Mouse (Mus musculus) thymus, adult 18-20 months (tissue): ENCODE results near the gene Gpha2.
A peak's percentile ranks its signal among the peaks of the same experiment; 100 is the strongest.

Source experiments
- DNase-seq, 2 experiments: peaks; one replicate each; pipeline ENCODE4 v3.0.0; 2022; ENCODE audit warnings: mixed read lengths in 2 of 2

Gene Gpha2

GRCm38 (mm10) chr19:6242281-6242680 lies 16.1 kb downstream of the Gpha2 start:
- peak; percentile 42 to 71 for DNase-seq

GRCm38 (mm10) chr19:6243226-6243625 lies 17.0 kb downstream of the Gpha2 start:
- no peak for DNase-seq

- DNase-seq = no peak
Measured at GRCm38 (mm10) chr19:6245806-6246205, 19.6 kb downstream of the Gpha2 start.

GRCm38 (mm10) chr19:6247526-6248300 lies 21.5 kb downstream of the Gpha2 start:
- no peak for DNase-seq

- DNase-seq = no peak
Measured at GRCm38 (mm10) chr19:6253021-6253420, 26.8 kb downstream of the Gpha2 start.

- DNase-seq = no peak
Measured at GRCm38 (mm10) chr19:6260428-6260827, 34.2 kb downstream of the Gpha2 start.

GRCm38 (mm10) chr19:6260946-6261345 lies 34.8 kb downstream of the Gpha2 start:
- no peak for DNase-seq

- no peak for DNase-seq
Measured at GRCm38 (mm10) chr19:6261379-6261778, 35.2 kb downstream of the Gpha2 start.

GRCm38 (mm10) chr19:6262222-6262621 lies 36.0 kb downstream of the Gpha2 start:
- DNase-seq = peak; percentile 52 to 53

GRCm38 (mm10) chr19:6262839-6263433 lies 36.8 kb downstream of the Gpha2 start:
- DNase-seq = no peak

GRCm38 (mm10) chr19:6264200-6264599 lies 38.0 kb downstream of the Gpha2 start:
- DNase-seq = no peak

GRCm38 (mm10) chr19:6264945-6265344 lies 38.8 kb downstream of the Gpha2 start:
- DNase-seq = no peak

- DNase-seq = no peak
Measured at GRCm38 (mm10) chr19:6265727-6266182, 39.6 kb downstream of the Gpha2 start.

- no peak for DNase-seq
Measured at GRCm38 (mm10) chr19:6267306-6268169, 41.4 kb downstream of the Gpha2 start.

- peak; percentile 64 to 72 for DNase-seq
Measured at GRCm38 (mm10) chr19:6268170-6268528, 42.0 kb downstream of the Gpha2 start.

GRCm38 (mm10) chr19:6268670-6269132 lies 42.5 kb downstream of the Gpha2 start:
- DNase-seq = no peak

- DNase-seq = no peak
Measured at GRCm38 (mm10) chr19:6269798-6270475, 43.8 kb downstream of the Gpha2 start.

GRCm38 (mm10) chr19:6270661-6271060 lies 44.5 kb downstream of the Gpha2 start:
- no peak for DNase-seq

- no peak for DNase-seq
Measured at GRCm38 (mm10) chr19:6271206-6271605, 45.0 kb downstream of the Gpha2 start.

- DNase-seq = no peak
Measured at GRCm38 (mm10) chr19:6272053-6272452, 45.9 kb downstream of the Gpha2 start.

- DNase-seq = no peak
Measured at GRCm38 (mm10) chr19:6272738-6273137, 46.6 kb downstream of the Gpha2 start.

- no peak for DNase-seq
Measured at GRCm38 (mm10) chr19:6273592-6273991, 47.4 kb downstream of the Gpha2 start.
